Mouse (Mus musculus) Muller cell, postnatal 12 days (primary cell): ENCODE results near the gene Rapgef2.
"Not testable (repeated sequence)": the region's sequence is repeated elsewhere in the genome, so short reads cannot be mapped to it uniquely, and the experiment has no call there.

Experiments
- DNase-seq: peaks from one replicate; pipeline ENCODE4 v3.0.0-alpha.2; 2015; ENCODE audit errors: inconsistent ontology term

Gene Rapgef2

GRCm38 (mm10) chr3:79234485-79234884 lies 51.8 kb downstream of the Rapgef2 start:
- no peak for DNase-seq

GRCm38 (mm10) chr3:79233478-79234415 lies 52.6 kb downstream of the Rapgef2 start:
- peak; percentile 52 for DNase-seq

- DNase-seq = no peak
These were observed 55.6 kb downstream of the Rapgef2 start for GRCm38 (mm10) chr3:79230718-79231117.

DNA sequence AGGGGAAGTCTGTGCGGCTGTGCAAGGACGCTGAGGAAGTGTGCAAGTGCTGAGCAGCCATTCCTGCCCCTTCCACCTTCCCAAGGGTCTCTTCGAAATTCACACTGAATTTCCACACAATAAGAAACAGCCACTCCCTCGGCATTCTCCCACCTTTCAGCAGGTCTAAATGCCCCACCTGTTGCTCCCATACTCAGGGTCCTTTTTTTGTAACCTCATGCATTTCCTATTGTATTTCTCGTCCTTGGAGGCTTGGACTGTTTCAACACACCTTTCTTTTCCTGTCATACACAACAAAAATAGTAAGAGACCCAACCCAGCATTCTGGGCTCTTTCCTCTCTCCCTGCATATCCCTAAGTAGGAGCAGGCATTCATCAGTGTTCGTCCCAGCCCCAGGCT lies 56.8 kb downstream of the Rapgef2 start:
- DNase-seq = no peak

GRCm38 (mm10) chr3:79228304-79228703 lies 58.0 kb downstream of the Rapgef2 start:
- DNase-seq = no peak

GRCm38 (mm10) chr3:79227356-79228088 lies 58.8 kb downstream of the Rapgef2 start:
- DNase-seq = no peak

GRCm38 (mm10) chr3:79226807-79227206 lies 59.5 kb downstream of the Rapgef2 start:
- DNase-seq = not testable (repeated sequence)

GRCm38 (mm10) chr3:79225888-79226287 lies 60.4 kb downstream of the Rapgef2 start:
- DNase-seq = no peak

GRCm38 (mm10) chr3:79224352-79224751 lies 62.0 kb downstream of the Rapgef2 start:
- DNase-seq = no peak

GRCm38 (mm10) chr3:79223281-79223680 lies 63.0 kb downstream of the Rapgef2 start:
- no peak for DNase-seq

DNA sequence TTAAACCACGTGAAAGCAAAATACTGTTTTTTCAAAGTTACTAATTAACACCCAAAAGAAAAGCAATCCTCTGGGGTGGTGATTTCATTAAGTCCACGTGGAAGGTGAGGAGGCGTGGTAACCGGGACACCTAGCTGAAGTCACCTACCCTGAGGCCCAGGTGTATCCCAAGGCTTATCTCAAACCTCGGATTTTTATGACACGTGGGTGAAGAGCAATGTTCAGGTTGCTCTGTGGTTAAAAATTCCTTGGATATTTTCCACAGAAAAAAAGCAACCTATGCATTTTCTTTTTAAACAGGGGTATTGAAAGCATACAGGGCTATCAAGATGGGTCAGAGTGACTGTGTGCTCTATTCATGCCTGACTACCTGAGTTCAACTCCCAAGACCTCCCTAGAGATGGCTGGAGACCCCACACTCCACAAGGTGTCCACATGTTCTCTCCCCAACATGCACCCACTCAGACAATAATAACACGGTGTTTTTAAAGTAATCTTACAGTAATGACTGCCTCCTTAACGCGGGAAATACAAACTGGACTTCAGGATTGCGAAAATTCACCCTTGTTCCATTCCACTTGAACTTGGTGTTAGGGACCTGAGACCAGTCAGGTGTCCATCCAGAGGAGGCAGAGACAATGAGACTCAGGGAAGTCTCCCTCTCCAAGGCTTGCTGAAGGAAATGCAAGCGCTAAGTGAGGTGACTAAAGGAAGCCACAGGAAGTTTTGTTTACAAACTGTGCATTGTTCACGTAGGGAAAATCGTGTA lies 63.9 kb downstream of the Rapgef2 start:
- no peak for DNase-seq

GRCm38 (mm10) chr3:79221296-79222191 lies 64.8 kb downstream of the Rapgef2 start:
- DNase-seq = peak; percentile 61

GRCm38 (mm10) chr3:79219144-79219930 lies 67.0 kb downstream of the Rapgef2 start:
- no peak for DNase-seq

GRCm38 (mm10) chr3:79218566-79219051 lies 67.7 kb downstream of the Rapgef2 start:
- DNase-seq = no peak

- no peak for DNase-seq
These were observed 76.1 kb downstream of the Rapgef2 start for GRCm38 (mm10) chr3:79210243-79210642.

- DNase-seq = no peak
These were observed 79.1 kb downstream of the Rapgef2 start for GRCm38 (mm10) chr3:79207216-79207615.

DNA sequence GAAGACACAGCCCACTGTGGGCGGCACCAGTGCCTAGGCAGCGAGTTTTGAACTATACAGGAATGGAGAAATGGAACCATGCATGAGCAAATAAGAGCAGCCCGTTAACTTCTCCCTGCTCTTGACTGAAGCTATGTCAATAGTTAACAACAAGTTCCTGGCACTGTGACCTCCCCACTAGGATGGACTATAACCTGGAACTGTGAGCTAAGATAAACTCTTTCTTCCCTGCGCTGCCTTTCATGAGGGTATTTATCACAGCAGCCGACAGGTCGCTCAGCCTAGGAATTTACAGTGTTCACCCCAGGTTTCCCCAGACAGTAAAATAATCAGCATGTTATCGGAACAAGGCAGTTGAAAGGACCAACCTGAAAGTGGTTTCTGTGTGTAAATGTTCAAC lies 79.8 kb downstream of the Rapgef2 start:
- DNase-seq = no peak

DNA sequence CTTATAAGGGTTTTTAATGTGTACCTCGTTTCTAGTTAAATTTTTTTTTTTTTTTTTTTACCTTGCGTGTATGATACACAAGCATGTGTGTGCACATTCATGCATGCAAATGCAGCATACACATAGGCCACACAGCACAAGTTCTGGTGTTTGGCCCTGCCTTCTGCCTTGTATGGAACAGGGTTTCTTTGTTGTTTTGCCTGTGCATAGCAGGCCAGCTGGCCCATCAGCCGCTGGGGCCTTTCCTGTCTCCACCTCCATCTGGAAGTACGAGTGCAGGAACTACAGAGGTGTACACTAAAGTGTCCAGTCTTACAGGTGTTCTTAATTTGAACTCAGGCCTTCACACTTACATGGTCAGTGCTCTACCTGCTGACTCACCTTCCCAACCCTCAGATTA lies 80.3 kb downstream of the Rapgef2 start:
- DNase-seq = no peak

DNA sequence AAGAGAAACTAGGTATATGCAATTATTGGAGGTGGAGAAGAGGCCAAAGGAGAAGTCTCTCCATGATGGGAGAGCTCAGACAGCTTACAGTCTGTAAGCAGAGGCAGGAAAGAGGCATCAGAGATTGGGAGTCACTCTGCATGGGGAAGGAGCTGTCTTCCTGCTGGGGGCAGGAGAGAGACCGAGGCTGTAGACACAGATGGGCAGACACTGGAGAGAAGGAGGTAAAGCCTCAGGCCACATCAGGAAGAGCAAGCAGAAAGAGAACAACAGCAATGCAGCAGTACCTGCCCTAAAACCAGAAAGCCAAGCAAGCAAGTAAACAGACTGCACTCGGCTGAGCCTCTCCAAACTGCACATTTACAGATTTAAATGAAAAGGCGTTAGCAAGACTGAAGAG lies 81.2 kb downstream of the Rapgef2 start:
- DNase-seq = no peak

- no peak for DNase-seq
These were observed 82.1 kb downstream of the Rapgef2 start for GRCm38 (mm10) chr3:79204261-79204660.
